Mouse (Mus musculus) adrenal gland, adult 18-20 months (tissue): Measurements from ENCODE around the gene Rapgefl1. TPM values are rescaled to one million over a fixed set of nuclear protein-coding genes. Genes with fewer than 3 reads are reported as not detected.

Experiments used
- total RNA-seq, 2 experiments: library from RNA; stranded (reverse); gene quantifications; 1 replicate in 1 of 2; 2 replicates in 1 of 2; pipeline ENCODE4 v1.2.3; 2021

The Rapgefl1 gene
- total RNA-seq, 2 experiments from 2014 or later: 0.36 to 0.58 TPM

Other genes with a start within 250 kb of the Rapgefl1 start
- gene Ormdl3, start 249.4 kb upstream of the Rapgefl1 start, total RNA-seq: 100 to 1,000 TPM; 118 to 184 TPM
- gene Lrrc3c, start 238.5 kb upstream of the Rapgefl1 start, total RNA-seq: not detected
- 10 to 100 TPM; 10.4 to 11.6 TPM for gene Gm12355, start 211.1 kb upstream of the Rapgefl1 start, total RNA-seq
- gene Gsdma3, start 210.4 kb upstream of the Rapgefl1 start, total RNA-seq: 10 to 100 TPM; 15.6 to 19.6 TPM
- 1 to 10 TPM in 1 of 2 experiments, under 1 TPM in 1; 0.89 to 1.1 TPM for gene Gsdma2, start 190.0 kb upstream of the Rapgefl1 start, total RNA-seq
- not detected for gene Gsdma, start 172.4 kb upstream of the Rapgefl1 start, total RNA-seq
- gene Psmd3, start 154.2 kb upstream of the Rapgefl1 start, total RNA-seq: 100 to 1,000 TPM; 114 to 118 TPM
- gene Csf3, start 135.5 kb upstream of the Rapgefl1 start, total RNA-seq: not detected
- 10 to 100 TPM; 46.1 to 49.2 TPM for gene Med24, start 107.3 kb upstream of the Rapgefl1 start, total RNA-seq
- 10 to 100 TPM; 90.2 to 91.0 TPM for gene Thra, start 96.1 kb upstream of the Rapgefl1 start, total RNA-seq
- gene Nr1d1, start 61.5 kb upstream of the Rapgefl1 start, total RNA-seq: 100 to 1,000 TPM; 226 to 232 TPM
- gene Msl1, start 41.3 kb upstream of the Rapgefl1 start, total RNA-seq: 10 to 100 TPM; 82.3 to 97.4 TPM
- 10 to 100 TPM; 36.8 to 41.9 TPM for gene Casc3, start 31.9 kb upstream of the Rapgefl1 start, total RNA-seq
- gene Wipf2, start 26.9 kb downstream of the Rapgefl1 start, total RNA-seq: 10 to 100 TPM; 20.0 to 22.2 TPM
- under 1 TPM; 0.32 to 0.43 TPM for gene Cdc6, start 71.0 kb downstream of the Rapgefl1 start, total RNA-seq
- 10 to 100 TPM; 16.2 to 16.7 TPM for gene Rara, start 91.0 kb downstream of the Rapgefl1 start, total RNA-seq
- not detected for gene Gjd3, start 146.2 kb downstream of the Rapgefl1 start, total RNA-seq
- 1 to 10 TPM; 3.2 to 4.3 TPM for gene Top2a, start 187.4 kb downstream of the Rapgefl1 start, total RNA-seq
- gene Igfbp4, start 204.5 kb downstream of the Rapgefl1 start, total RNA-seq: 100 to 1,000 TPM in 1 of 2 experiments, 10 to 100 TPM in 1; 74.6 to 150 TPM